Comparison of ENCODE assay signal across 16 mouse cellular contexts in the genomic region with DNA sequence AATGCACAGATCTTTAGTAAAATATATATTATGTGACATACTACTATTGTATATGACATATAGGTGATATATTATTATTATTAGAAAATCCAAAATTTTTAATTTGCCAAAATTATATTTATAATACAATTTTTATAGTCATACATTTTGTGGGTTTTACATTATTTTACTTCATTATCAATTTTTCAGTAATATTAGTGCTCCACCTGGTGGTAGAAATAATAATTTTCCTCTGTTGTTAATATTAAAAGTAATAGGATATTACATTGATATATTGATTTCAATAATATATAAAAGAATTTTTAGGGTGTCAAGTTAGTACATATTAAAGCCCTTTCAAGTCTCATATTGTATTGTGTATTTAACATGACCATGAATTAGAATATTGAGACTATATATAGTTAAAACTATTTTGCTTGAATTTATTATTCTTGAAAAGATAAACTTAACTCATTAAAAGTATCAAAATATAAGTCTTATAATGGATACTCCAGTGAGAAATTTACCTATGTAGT.
DNase-seq lines count a peak whose midpoint lies in the region; ATAC-seq and TF ChIP-seq lines count a peak whose summit lies in the region.
"Had no signal": no experiment of that assay in that cellular context is flagged by ENCODE, and none has a peak within 500 bp of the region (broad histone marks: within the 10 kb centered on the region; RNA-seq: fewer than 3 reads in every experiment).

No protein-coding gene starts in this region.

- no peak overlapping the region for H3K9ac ChIP-seq in heart, postnatal 0 days (replicated peaks; ENCODE audit: low read depth, low read length)
- H3K9ac ChIP-seq in lung, embryonic 14.5 days = no peak overlapping the region
- H3K9ac ChIP-seq in MEL (ENCODE audit: control insufficient read depth, low read depth, low read length, poor library complexity, severe bottlenecking) = no peak overlapping the region
- H3K9ac ChIP-seq: limb, embryonic 12.5 days; liver, postnatal 0 days had no signal

- TF ChIP-seq CTCF in heart, postnatal 0 days (IDR thresholded peaks at IDR 0.05; ENCODE audit: low read depth) = 0 out of 2 replicates have a peak, but pooled peaks have one; percentile 9
- no peak; the same call in 1 of the 2 replicates for TF ChIP-seq CTCF in lung, embryonic 14.5 days (IDR thresholded peaks at IDR 0.05; ENCODE audit: low read depth)
- peak in 2 of 3 experiments; percentile 39 to 50; a peak in 5 of 6 replicates for TF ChIP-seq CTCF in MEL (IDR thresholded peaks at IDR 0.05 in 2 of 3, conservative IDR thresholded peaks at IDR 0.05 in 1 of 3; ENCODE audit: control insufficient read depth in 1 of 3, insufficient read depth in 1 of 3, low read depth in 2 of 3, low read length in 3 of 3, poor library complexity in 1 of 3, severe bottlenecking in 1 of 3)

- no peaks in the 10 kb centered on the region for H3K27me3 ChIP-seq in heart, postnatal 0 days (ENCODE audit: control insufficient read depth, insufficient read depth, low read length)
- H3K27me3 ChIP-seq in lung, embryonic 14.5 days (ENCODE audit: insufficient read depth, low read length) = no peaks in the 10 kb centered on the region
- no peaks in the 10 kb centered on the region for H3K27me3 ChIP-seq in MEL (ENCODE audit: control insufficient read depth in 1 of 2, insufficient read depth in 2 of 2, low read length in 2 of 2)
- H3K27me3 ChIP-seq: limb, embryonic 12.5 days had no signal

- no peak for TF ChIP-seq POLR2A in MEL (IDR thresholded peaks at IDR 0.05; ENCODE audit: control insufficient read depth in 1 of 2, insufficient read depth in 1 of 2, low read depth in 1 of 2, low read length in 2 of 2, poor library complexity in 1 of 2)

- no peak for ATAC-seq in heart, postnatal 0 days (ENCODE audit: insufficient read depth, low read depth)
- ATAC-seq in lung, embryonic 14.5 days (ENCODE audit: insufficient read depth) = no peak
- ATAC-seq in megakaryocyte progenitor cell, adult 5-6 weeks (replicated peaks; ENCODE audit: poor library complexity) = no peak
- ATAC-seq: liver, postnatal 0 days had no signal

- TF ChIP-seq EP300 in heart, postnatal 0 days (IDR thresholded peaks at IDR 0.05; ENCODE audit: low read depth) = no peak
- no peak for TF ChIP-seq EP300 in MEL (IDR thresholded peaks at IDR 0.05; ENCODE audit: low read depth in 1 of 2, low read length in 2 of 2)

- H3K4me1 ChIP-seq in heart, postnatal 0 days (ENCODE audit: control insufficient read depth, insufficient read depth) = no peaks in the 10 kb centered on the region
- no peaks in the 10 kb centered on the region for H3K4me1 ChIP-seq in lung, embryonic 14.5 days (ENCODE audit: insufficient read depth)
- H3K4me1 ChIP-seq in MEL (ENCODE audit: control insufficient read depth in 1 of 2, insufficient read depth in 2 of 2, low read length in 2 of 2) = no peaks in the 10 kb centered on the region
- H3K4me1 ChIP-seq: limb, embryonic 12.5 days had no signal

- H3K27ac ChIP-seq in heart, postnatal 0 days (ENCODE audit: low read depth) = no peak overlapping the region
- no peak overlapping the region for H3K27ac ChIP-seq in lung, embryonic 14.5 days (ENCODE audit: low read depth)
- no peak overlapping the region for H3K27ac ChIP-seq in MEL (ENCODE audit: control insufficient read depth, low read depth, low read length)
- H3K27ac ChIP-seq: limb, embryonic 12.5 days; macrophage had no signal

- H3K4me2 ChIP-seq in heart, postnatal 0 days (ENCODE audit: low read depth, low read length) = no peak overlapping the region
- H3K4me2 ChIP-seq in lung, embryonic 14.5 days = no peak overlapping the region
- H3K4me2 ChIP-seq: limb, embryonic 12.5 days had no signal

- peak; percentile 89 for TF ChIP-seq RAD21 in MEL (IDR thresholded peaks at IDR 0.05; ENCODE audit: low read depth, low read length)

- H3K79me2 ChIP-seq in MEL (ENCODE audit: control insufficient read depth, insufficient read depth, low read length, poor library complexity) = no peaks in the 10 kb centered on the region

- no peaks in the 10 kb centered on the region for H3K36me3 ChIP-seq in heart, postnatal 0 days (replicated peaks; ENCODE audit: control insufficient read depth, insufficient read depth, low read length)
- H3K36me3 ChIP-seq in lung, embryonic 14.5 days (ENCODE audit: insufficient read depth) = no peaks in the 10 kb centered on the region
- H3K36me3 ChIP-seq in MEL (ENCODE audit: control insufficient read depth in 1 of 2, insufficient read depth in 2 of 2, low read length in 2 of 2) = no peaks in the 10 kb centered on the region
- H3K36me3 ChIP-seq: limb, embryonic 12.5 days had no signal

- H3K4me3 ChIP-seq in heart, postnatal 0 days (ENCODE audit: low read depth, low read length) = no peak overlapping the region
- no peak overlapping the region for H3K4me3 ChIP-seq in lung, embryonic 14.5 days (ENCODE audit: low read depth, low read length)
- H3K4me3 ChIP-seq in MEL (ENCODE audit: control insufficient read depth in 1 of 2, insufficient read depth in 1 of 2, low read depth in 2 of 2, low read length in 2 of 2) = no peak overlapping the region
- H3K4me3 ChIP-seq: limb, embryonic 12.5 days had no signal

- no peaks in the 10 kb centered on the region for H3K9me3 ChIP-seq in heart, postnatal 0 days (replicated peaks; ENCODE audit: control insufficient read depth, low read length)
- H3K9me3 ChIP-seq in lung, embryonic 14.5 days (ENCODE audit: low read depth, low read length) = no peaks in the 10 kb centered on the region
- H3K9me3 ChIP-seq in MEL (replicated peaks; ENCODE audit: insufficient read depth, low read length) = no peaks in the 10 kb centered on the region
- H3K9me3 ChIP-seq: limb, embryonic 12.5 days had no signal

- no peak for DNase-seq in heart, postnatal 0 days (ENCODE audit: low spot score)
- DNase-seq in heart, adult 8-10 months (ENCODE audit: low spot score) = no peak
- peak; percentile 68 for DNase-seq in lung, embryonic 14.5 days
- no peak for DNase-seq in lung, postnatal 14 days
- DNase-seq in MEL (ENCODE audit: low read depth, low spot score) = peak; percentile 42
- peak; percentile 4 for DNase-seq in c-Kit-positive CD71-positive TER-119-positive erythroid progenitor cells, embryonic 14.5 days (ENCODE audit: low spot score)
- DNase-seq: adrenal gland, postnatal 36 days; cerebellum, postnatal 25 days; heart, adult 11 months; heart, postnatal 14 days; kidney, postnatal 14 days; layer of hippocampus, postnatal 36 days; liver, postnatal 0 days had no signal

TF ChIP-seq in MEL, 35 proteins besides CTCF, POLR2A, EP300 and RAD21:
- TF ChIP-seq E2F4 (IDR thresholded peaks at IDR 0.05; ENCODE audit: borderline replicate concordance, low read depth, low read length) (no peak), RCOR1 (IDR thresholded peaks at IDR 0.05; ENCODE audit: low read depth, low read length) (no peak), MEF2A (IDR thresholded peaks at IDR 0.05; ENCODE audit: extremely low read depth, insufficient replicate concordance, low read depth, low read length, poor library complexity, severe bottlenecking) (no peak), ZC3H11A (IDR thresholded peaks at IDR 0.05; ENCODE audit: low read depth, low read length) (peak; percentile 66), BHLHE40 (IDR thresholded peaks at IDR 0.05; ENCODE audit: borderline replicate concordance, low read depth, low read length) (no peak), TCF12 (IDR thresholded peaks at IDR 0.05; ENCODE audit: low read depth, low read length) (no peak), TBP (IDR thresholded peaks at IDR 0.05; ENCODE audit: low read depth, low read length) (no peak), USF1 (IDR thresholded peaks at IDR 0.05; ENCODE audit: low read depth, low read length) (no peak), HCFC1 (IDR thresholded peaks at IDR 0.05; ENCODE audit: low read depth, low read length) (no peak), NELFE (IDR thresholded peaks at IDR 0.05; ENCODE audit: low read depth, low read length) (no peak), GATA1 (IDR thresholded peaks at IDR 0.05; ENCODE audit: low read depth, low read length) (no peak), ELF1 (IDR thresholded peaks at IDR 0.05; ENCODE audit: low read depth, low read length) (no peak), MYC (IDR thresholded peaks at IDR 0.05; ENCODE audit: low read depth, low read length) (0 out of 2 replicates have a peak, but pooled peaks have one; percentile 24), ETS1 (IDR thresholded peaks at IDR 0.05; ENCODE audit: low read depth, low read length) (no peak), SIN3A (IDR thresholded peaks at IDR 0.05; ENCODE audit: low read length) (no peak), POLR2AphosphoS5 (IDR thresholded peaks at IDR 0.05; ENCODE audit: borderline replicate concordance, low read depth, low read length) (no peak), MYB (IDR thresholded peaks at IDR 0.05; ENCODE audit: low read depth, low read length) (no peak), ZNF384 (IDR thresholded peaks at IDR 0.05; ENCODE audit: low read depth, low read length) (no peak), MAX (IDR thresholded peaks at IDR 0.05; ENCODE audit: low read length) (no peak), CHD1 (IDR thresholded peaks at IDR 0.05; ENCODE audit: low read depth, low read length) (no peak), SMC3 (IDR thresholded peaks at IDR 0.05; ENCODE audit: low read depth, low read length) (peak; percentile 73)

Comparison
In these comparisons a context has a peak if more than half of its experiments do, and no peak if none do; other contexts are left out.
1. DNase-seq: peak in lung, embryonic 14.5 days (single experiment), MEL (single experiment) and c-Kit-positive CD71-positive TER-119-positive erythroid progenitor cells, embryonic 14.5 days (single experiment); none in heart, postnatal 0 days (single experiment), heart, adult 8-10 months (single experiment) and lung, postnatal 14 days (single experiment).